Mouse (Mus musculus) left cerebral cortex, adult 9 months (tissue): Measurements from ENCODE around the gene Ccdc6.

Experiments
- DNase-seq, 2 experiments: peaks; one replicate each; pipeline ENCODE4 v3.0.0; 2022; ENCODE audit warnings: low spot score in 2 of 2

The Ccdc6 gene

DNA sequence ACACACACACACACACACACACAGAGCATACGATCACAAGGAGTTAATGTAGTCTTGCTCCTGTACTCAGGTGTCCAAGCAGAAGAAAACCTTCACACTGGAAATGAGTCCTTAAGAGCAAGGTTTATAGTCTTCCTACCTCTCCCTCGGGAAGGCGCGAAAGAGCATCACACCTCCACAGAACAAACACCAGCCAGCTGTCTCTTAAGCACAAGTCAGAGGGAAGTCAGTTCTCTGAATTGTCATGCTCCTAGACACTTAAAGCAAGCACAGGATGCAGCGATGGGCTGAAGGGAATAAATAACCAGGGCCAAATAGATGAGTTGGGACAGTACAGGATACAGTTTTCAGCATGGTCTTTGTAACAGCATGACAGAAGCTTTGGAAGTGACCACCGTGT is 35.8 kb downstream of the Ccdc6 start:
- no peak for DNase-seq

- peak in 1 of 2 experiments; percentile 66 for DNase-seq
Observed at GRCm38 (mm10) chr10:70133188-70133587, 36.3 kb downstream of the Ccdc6 start.

DNA sequence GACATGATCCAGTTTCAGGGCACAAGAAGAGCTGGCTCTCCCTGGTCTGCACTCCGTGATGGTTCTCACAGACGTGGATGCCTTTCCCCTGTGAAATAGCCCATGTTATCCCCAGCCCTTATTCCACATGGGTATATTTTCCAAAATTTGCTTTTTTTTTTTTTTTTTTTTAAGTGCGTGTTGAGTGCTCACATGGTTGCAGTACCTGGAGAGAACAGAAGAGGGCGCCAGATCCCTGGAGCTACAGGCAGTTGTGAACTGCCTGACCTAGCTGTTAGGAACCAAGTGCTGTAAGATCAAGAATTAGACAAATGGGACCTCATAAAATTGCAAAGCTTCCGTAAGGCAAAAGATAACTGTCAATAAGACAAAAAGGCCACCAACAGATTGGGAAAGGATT is 38.8 kb downstream of the Ccdc6 start:
- no peak for DNase-seq

DNA sequence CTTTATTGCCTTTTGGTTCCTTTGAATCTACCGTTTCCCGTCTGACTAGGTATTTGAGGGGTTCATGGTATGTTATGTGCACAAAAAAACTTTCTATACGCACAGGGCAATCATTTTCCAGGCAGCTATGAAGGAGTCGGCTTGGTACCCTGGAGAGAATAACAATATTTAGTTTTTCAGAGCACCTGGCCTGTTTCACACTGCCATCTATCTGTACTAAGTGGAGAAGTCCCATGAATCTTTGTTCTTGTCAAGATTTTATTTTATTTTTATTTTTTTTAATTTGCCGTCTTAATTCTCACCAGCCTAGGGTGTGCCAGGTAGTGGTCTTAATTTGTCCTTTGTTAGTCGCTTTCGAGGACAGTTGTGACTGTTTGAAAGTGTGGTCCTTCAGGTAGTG is 40.7 kb downstream of the Ccdc6 start:
- no peak for DNase-seq

- no peak for DNase-seq
Observed at GRCm38 (mm10) chr10:70138150-70138549, 41.2 kb downstream of the Ccdc6 start.

DNA sequence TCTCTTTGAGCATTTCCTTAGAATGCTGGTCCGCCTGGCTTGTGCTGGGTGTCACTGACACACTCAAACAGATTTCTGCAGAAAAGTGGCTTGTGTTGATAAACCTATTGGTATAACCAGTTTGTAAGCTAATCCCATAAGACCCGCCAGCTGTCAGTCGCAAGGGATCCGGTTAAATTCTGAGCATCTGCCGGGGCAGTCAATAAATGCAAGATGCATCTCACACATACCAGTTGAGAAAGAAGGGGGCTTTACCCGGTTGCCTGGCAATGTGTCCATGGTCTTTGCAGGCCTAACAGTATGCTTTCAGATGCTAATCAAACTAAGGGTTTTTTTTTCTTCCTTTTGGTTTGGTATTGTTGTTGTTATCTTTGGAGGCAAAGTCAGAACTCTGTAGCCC is 42.4 kb downstream of the Ccdc6 start:
- no peak for DNase-seq

DNA sequence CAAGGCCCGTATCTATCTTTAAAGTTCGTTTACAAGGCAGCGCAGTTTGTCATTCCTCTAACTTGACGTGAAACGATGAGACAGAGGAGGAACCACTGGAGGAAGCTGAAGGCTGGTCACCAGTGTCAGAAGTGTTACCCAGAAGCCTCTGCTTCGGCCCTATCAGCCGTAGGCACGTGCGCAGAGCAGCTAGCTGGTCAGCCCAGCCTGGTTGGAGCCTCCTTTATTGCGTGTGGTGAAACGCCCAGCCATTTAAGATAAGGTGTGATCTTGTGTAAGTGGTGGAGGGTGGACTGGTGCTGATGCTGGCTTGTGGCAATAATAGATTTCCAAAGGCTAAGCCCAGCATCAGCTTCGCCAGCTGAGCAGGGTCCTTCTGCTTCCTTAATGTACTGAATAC is 43.5 kb downstream of the Ccdc6 start:
- no peak for DNase-seq

GRCm38 (mm10) chr10:70142623-70143022 is 45.7 kb downstream of the Ccdc6 start:
- peak in 1 of 2 experiments; percentile 51 for DNase-seq

DNA sequence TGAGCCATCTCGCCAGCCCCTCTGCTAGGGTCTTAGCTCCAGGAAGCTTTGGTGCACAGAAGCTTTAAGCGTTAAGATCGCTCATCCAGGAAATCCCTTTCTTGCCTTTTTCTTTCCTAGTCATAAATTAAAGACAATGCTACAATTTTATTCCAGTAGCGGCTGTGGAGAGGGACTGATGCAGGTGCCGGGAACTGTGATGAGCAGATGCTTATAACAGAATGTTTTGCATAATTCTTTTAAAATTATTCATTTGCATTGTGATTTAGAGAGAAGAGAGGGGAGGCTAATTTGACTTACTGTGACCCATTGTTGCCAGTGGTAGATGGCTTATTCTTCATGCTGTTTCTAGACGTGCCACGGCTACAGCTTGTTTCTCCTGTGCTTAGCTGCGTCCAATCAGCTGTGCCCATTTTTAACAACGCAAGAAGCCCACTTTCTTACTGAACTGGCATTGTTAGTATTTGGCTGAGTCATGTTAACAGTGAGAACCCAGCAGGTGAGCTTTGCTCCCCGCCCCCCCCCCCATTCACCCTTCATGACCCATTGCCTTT is 47.2 kb downstream of the Ccdc6 start:
- no peak for DNase-seq

GRCm38 (mm10) chr10:70145873-70146272 is 49.0 kb downstream of the Ccdc6 start:
- no peak for DNase-seq

DNA sequence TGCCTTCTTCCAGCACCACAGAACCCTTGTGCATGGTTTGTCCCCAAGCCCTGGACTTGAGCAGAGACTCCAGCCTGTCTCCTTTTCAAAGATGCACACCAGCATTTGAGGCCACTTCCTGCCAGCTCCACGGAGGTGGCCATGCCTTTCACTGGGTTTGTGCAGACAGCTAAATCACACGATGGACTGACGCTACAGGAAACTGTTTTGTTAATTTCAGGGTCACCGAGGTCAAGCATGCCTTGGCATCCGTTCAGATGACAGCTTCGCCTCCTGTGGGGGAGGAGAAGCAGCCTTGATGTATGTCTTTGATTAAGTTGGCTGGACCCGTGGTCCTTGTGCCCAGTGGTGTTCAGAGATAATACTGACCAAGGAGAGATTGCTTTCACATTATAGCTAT is 52.2 kb downstream of the Ccdc6 start:
- no peak for DNase-seq

GRCm38 (mm10) chr10:70150301-70150700 is 53.4 kb downstream of the Ccdc6 start:
- DNase-seq: no peak

DNA sequence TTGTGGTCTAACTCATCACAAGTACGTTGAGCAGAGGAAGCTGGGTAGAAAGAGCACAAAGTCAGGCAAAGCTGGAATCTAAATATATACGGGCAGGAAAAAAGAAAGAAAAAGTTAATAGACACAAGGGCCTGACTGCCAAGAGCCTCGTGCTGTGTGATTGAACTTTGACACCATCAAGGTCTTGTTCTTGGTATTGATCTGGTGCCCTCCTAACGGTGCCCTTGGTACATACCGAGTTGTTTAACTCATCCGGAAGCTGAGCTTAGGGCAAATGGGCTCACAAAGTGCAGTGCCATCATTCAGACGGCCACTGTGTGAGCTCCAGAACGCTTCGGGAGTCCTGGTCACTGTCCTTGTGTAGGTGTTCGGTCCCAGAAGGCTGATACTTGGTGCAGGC is 54.2 kb downstream of the Ccdc6 start:
- no peak for DNase-seq

- no peak for DNase-seq
Observed at GRCm38 (mm10) chr10:70152190-70152743, 55.3 kb downstream of the Ccdc6 start.

DNA sequence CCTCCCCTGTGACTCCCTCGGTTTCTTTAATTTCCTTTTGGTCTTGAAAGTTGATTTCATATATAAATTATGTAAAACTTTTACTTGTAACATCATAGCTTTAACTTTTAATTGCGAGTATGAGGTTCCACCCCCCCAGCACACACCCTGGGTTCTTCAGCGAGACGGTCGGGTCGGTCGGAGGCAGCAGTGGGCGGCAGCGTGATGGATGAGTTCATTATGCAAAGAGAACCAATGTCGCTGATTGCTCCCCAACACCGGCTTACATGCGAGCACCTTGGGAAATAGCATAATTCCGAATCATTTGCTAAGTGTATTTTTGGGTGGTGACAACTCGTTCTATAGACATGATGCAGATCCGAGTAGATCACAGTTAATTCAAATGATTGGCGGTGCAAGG is 56.9 kb downstream of the Ccdc6 start:
- DNase-seq: peak in 1 of 2 experiments; percentile 52

GRCm38 (mm10) chr10:70156431-70157165 is 59.7 kb downstream of the Ccdc6 start:
- no peak for DNase-seq

DNA sequence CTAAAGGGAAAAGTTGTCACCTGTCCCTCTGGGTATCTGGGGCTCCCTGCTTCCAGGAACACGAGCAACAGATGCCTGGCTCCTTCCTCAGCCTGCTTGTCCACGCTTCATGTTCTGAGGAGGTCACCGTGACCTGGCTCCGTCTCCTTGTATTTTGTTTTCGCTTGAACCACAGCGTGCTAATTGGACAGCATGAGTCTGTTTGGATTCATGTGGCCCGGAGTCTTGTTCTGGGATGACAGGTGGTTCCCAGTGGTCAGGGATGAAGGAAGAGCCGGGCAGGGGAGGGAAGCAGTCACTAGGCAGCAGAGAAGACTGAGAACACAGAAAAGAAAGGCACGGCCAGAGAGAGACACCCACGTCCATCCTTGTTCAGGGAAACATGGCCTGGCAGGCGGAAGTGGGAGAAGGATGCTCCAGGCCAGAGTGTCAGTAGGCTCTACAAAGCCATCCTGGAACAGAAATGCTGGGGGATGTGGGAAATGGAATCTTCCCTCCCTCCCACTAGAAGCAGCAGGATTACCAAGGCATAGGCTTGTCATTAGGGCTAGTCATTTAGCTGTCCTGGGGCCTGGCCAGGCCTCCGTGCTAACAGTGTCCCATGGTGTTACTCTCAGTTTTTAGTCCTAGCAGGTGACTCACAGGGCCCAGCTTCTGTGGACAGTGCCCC is 62.9 kb downstream of the Ccdc6 start:
- no peak for DNase-seq

DNA sequence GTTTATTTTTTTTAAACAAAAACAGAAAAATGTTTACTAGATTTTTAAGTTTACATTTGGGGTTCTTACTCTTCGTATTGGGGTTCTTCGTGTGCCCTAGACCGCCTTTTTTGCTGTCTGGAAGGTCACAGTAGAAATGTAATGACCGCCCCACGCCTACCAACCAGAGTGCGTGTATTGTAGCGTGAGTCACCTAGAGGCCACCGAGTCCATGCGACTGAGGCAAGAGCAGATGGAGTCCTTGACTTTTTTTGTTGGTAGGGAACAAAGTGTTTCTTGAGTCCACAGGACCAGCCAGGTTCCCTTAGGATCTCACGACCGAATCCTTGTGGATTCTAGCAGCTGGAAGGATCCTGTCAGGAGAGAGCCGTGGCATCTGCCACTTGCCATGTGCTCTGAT is 63.9 kb downstream of the Ccdc6 start:
- DNase-seq: no peak

GRCm38 (mm10) chr10:70161504-70161903 is 64.6 kb downstream of the Ccdc6 start:
- no peak for DNase-seq

DNA sequence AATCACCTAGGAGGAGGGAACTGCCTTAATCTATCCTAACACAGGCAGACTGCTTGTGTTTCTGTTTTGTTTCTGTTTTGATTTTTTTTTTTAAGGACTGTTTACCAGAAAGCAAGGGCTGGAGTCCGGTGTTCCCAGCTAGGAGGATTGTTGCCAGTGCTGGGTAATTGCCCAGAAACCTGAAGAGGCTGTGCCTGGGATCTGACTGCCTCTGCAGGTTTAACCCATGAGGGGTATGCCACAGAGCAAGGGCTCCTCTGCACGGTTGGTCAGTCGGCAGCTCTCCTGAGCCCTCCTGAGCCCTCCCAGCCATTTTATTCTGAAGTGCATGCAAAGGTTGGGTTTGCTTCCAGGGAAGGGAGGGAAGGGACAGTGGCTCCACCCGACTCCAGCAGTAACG is 66.8 kb downstream of the Ccdc6 start:
- DNase-seq: no peak

DNA sequence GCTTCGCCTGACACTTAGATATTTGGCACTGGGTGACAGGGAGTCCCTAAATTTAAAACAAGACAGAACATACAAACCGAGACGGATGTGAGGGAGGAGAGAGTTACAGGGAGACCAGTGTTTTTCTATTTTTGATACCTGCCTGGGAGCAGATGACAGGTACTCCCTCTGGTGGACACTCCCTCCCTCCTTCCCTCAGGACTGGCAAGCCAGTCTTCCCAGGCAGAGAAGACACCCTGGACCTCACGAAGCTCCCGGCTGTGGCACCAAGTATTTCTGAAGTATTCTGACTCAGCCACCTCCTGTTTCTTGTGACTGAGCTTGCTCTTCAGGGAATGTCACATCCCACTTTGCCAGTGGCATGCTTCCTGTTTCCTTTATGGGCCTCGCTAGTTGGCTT is 69.0 kb downstream of the Ccdc6 start:
- DNase-seq: peak in 1 of 2 experiments; percentile 64

GRCm38 (mm10) chr10:70166427-70166826 is 69.5 kb downstream of the Ccdc6 start:
- DNase-seq: no peak

GRCm38 (mm10) chr10:70167625-70168024 is 70.7 kb downstream of the Ccdc6 start:
- DNase-seq: no peak
